In genomic region chr5:37388646-37389045, GRCm38 (mm10) we compare ENCODE assay signal across 20 mouse cellular contexts. TPM values are rescaled to one million over a fixed set of nuclear protein-coding genes. Genes with fewer than 3 reads are reported as not detected.
"Had no signal": no experiment of that assay in that cellular context is flagged by ENCODE, and none has a peak within 500 bp of the region (broad histone marks: within the 10 kb centered on the region; RNA-seq: fewer than 3 reads in every experiment).

No protein-coding gene starts in this region.

- H3K9ac ChIP-seq: liver, embryonic 14.5 days; liver, postnatal 0 days; lung, embryonic 14.5 days; midbrain, embryonic 12.5 days; midbrain, embryonic 15.5 days; neural tube, embryonic 12.5 days; neural tube, embryonic 15.5 days; stomach, embryonic 15.5 days had no signal

- H3K36me3 ChIP-seq: midbrain, embryonic 15.5 days; neural tube, embryonic 12.5 days; neural tube, embryonic 15.5 days had no signal

- ATAC-seq: liver, postnatal 0 days; lung, postnatal 0 days; midbrain, embryonic 15.5 days had no signal

- H3K4me3 ChIP-seq: layer of hippocampus, adult 2 months; left cerebral cortex, adult 2 months; midbrain, embryonic 12.5 days; midbrain, embryonic 15.5 days; neural tube, embryonic 12.5 days; neural tube, embryonic 15.5 days; stomach, embryonic 15.5 days had no signal

- DNase-seq: layer of hippocampus, adult 9-11 months; liver, postnatal 0 days; lung, embryonic 14.5 days; right cerebral cortex, adult 18-20 months; right cerebral cortex, postnatal 14 days; right cerebral cortex, postnatal 4 days; spleen, adult 18-20 months; thymus, postnatal 25 days had no signal

- H3K27me3 ChIP-seq: midbrain, embryonic 12.5 days; midbrain, embryonic 15.5 days; neural tube, embryonic 12.5 days; neural tube, embryonic 15.5 days; stomach, embryonic 15.5 days had no signal

- H3K4me1 ChIP-seq: midbrain, embryonic 12.5 days; midbrain, embryonic 15.5 days; neural tube, embryonic 12.5 days; neural tube, embryonic 15.5 days; stomach, embryonic 15.5 days had no signal

- H3K9me3 ChIP-seq: midbrain, embryonic 12.5 days; midbrain, embryonic 15.5 days; neural tube, embryonic 12.5 days; neural tube, embryonic 15.5 days; stomach, embryonic 15.5 days had no signal

- H3K27ac ChIP-seq: kidney, postnatal 0 days; layer of hippocampus, adult 2 months; left cerebral cortex, adult 2 months; liver, embryonic 14.5 days; macrophage; midbrain, embryonic 12.5 days; midbrain, embryonic 15.5 days; neural tube, embryonic 12.5 days; neural tube, embryonic 15.5 days; stomach, embryonic 15.5 days had no signal

- H3K4me2 ChIP-seq: lung, embryonic 14.5 days; midbrain, embryonic 12.5 days; midbrain, embryonic 15.5 days; neural tube, embryonic 12.5 days; neural tube, embryonic 15.5 days; stomach, embryonic 15.5 days had no signal

RNA-seq across cellular contexts. Expression of gene Evc2, which starts 50.3 kb away (rescaled TPM):
- total RNA-seq: megakaryocyte, adult 5-6 weeks had no signal
- polyA plus RNA-seq: macrophage had no signal

RNA-seq across cellular contexts. Expression of gene Evc, which starts 52.0 kb away (rescaled TPM):
- total RNA-seq: megakaryocyte, adult 5-6 weeks had no signal
- polyA plus RNA-seq: macrophage had no signal
